Mouse (Mus musculus) G1E (cell line): ENCODE data around the gene Adgrv1. TPM values are rescaled to one million over a fixed set of nuclear protein-coding genes. Genes with fewer than 3 reads are reported as not detected.

Experiments
- ATAC-seq: 2 replicates; pipeline ENCODE4 v1.8.0; 2016; ENCODE audit warnings: mild to moderate bottlenecking; ENCODE audit not compliant: insufficient number of reproducible peaks, poor library complexity, low FRiP score, severe bottlenecking; ENCODE audit errors: extremely low read depth
- DNase-seq: peaks from one replicate; pipeline ENCODE4 v3.0.0; 2012; ENCODE audit warnings: low spot score
- H3K27me3 ChIP-seq: 2 replicates; pipeline ENCODE4 v1.6.1; 2012; ENCODE audit warnings: mild to moderate bottlenecking, low read length, inconsistent platforms; ENCODE audit not compliant: insufficient read depth
- H3K36me3 ChIP-seq: replicated peaks from 2 replicates; pipeline ENCODE3; 2012; ENCODE audit warnings: mild to moderate bottlenecking, inconsistent platforms
- H3K4me1 ChIP-seq: 2 replicates; pipeline ENCODE4 v1.6.1; 2012; ENCODE audit warnings: low read depth, low read length, inconsistent platforms, mixed read lengths; ENCODE audit not compliant: insufficient read depth
- H3K4me3 ChIP-seq: 2 replicates; pipeline ENCODE4 v1.5.1; 2012; ENCODE audit warnings: low read depth, mild to moderate bottlenecking, inconsistent platforms, low read length, moderate library complexity, mixed read lengths
- H3K9me3 ChIP-seq: replicated peaks from 2 replicates; pipeline ENCODE4 v1.6.1; 2012; ENCODE audit warnings: inconsistent platforms
- CTCF ChIP-seq: IDR thresholded peaks from 2 replicates; pipeline ENCODE4 v1.5.1; 2012; ENCODE audit warnings: low read depth, low read length, inconsistent platforms, mixed read lengths
- GATA1 ChIP-seq: IDR thresholded peaks from 2 replicates; pipeline ENCODE4 v1.6.1; 2012; ENCODE audit warnings: borderline replicate concordance, low read length, inconsistent platforms, mixed read lengths
- GATA2 ChIP-seq: IDR thresholded peaks from 2 replicates; pipeline ENCODE4 v1.6.1; 2012; ENCODE audit warnings: low read depth, low read length, inconsistent platforms, borderline replicate concordance
- POLR2AphosphoS5 ChIP-seq: IDR thresholded peaks from 2 replicates; pipeline ENCODE4 v1.6.1; 2012; ENCODE audit warnings: low read depth, low read length, inconsistent platforms; ENCODE audit not compliant: insufficient replicate concordance
- TAL1 ChIP-seq: conservative IDR thresholded peaks from 2 replicates; pipeline ENCODE4 v1.6.1; 2012; ENCODE audit warnings: low read depth, low read length, inconsistent platforms, mixed read lengths
- polyA plus RNA-seq: library from polyadenylated mRNA; stranded (reverse); fragments of >175 nt; gene quantifications from 2 replicates; pipeline ENCODE4 v1.2.3, GENCODE M21; 2012
- total RNA-seq, 2 experiments: library from RNA; stranded (forward) in 1 of 2; stranded (reverse) in 1 of 2; fragments of 200-1000 nt in 1 of 2; fragments of >200 nt in 1 of 2; fragmentation: Nextera tagmentation in 1 of 2; gene quantifications; 2 replicates each; pipeline ENCODE4 v1.2.3; 2014 to 2017

Adgrv1 gene
- total and polyA plus RNA-seq, 3 experiments, result 0.49 TPM; not detected in 2

DNA sequence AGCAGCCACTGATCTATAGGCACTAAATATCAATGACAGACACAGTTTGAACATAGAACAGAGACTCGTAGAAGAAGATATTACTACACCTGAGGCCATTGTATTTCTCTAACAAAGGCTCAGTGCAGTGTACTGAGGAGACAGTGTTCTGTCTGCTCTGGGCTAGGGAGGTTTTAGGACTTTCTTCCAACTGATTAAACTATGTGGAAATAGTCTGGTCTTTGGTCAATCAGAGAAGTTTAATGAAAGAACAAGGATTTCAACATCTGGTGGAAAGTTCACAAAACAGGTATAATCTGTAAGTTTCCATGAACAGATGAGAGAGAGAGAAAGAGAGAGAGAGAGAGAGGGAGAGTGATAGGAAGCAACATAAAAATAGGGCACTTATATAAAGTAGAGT is 297.7 kb downstream of the Adgrv1 start:
- no peaks in the 10 kb centered on the region for H3K27me3 ChIP-seq
- no peak for TF ChIP-seq TAL1
- TF ChIP-seq CTCF, result no peak
- no peak for TF ChIP-seq GATA1
- TF ChIP-seq POLR2AphosphoS5, result no peak
- no peak for TF ChIP-seq GATA2
- no peak overlapping the region for H3K4me3 ChIP-seq
- no peak for DNase-seq
- no peaks in the 10 kb centered on the region for H3K4me1 ChIP-seq
- no peaks in the 10 kb centered on the region for H3K36me3 ChIP-seq
- ATAC-seq, result no peak
- no peaks in the 10 kb centered on the region for H3K9me3 ChIP-seq

DNA sequence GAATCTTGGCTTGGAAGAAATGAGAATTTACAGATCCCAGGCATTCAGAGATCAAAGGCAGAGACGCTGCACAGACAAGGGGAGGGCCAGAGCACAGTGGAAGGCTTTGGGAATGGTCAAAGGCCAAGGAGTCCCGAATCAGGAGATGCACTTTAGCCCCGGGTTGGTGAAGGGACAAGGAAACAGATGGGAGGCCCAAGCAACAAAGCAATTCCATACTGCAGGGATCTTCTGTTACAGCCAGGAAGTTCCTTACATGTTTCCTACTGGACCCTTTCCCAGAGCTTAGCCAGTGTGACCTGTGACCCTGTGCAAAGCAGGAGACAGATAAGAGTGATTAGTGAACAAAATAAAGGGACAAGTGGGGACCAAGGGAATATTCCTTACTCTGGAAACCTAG is 300.9 kb downstream of the Adgrv1 start:
- no peak for ATAC-seq
- no peak for TF ChIP-seq GATA2
- TF ChIP-seq TAL1, result no peak
- TF ChIP-seq CTCF, result no peak
- TF ChIP-seq POLR2AphosphoS5, result no peak
- TF ChIP-seq GATA1, result no peak
- Histone ChIP-seq H3K4me3 (no peak overlapping the region), H3K27me3 (no peaks in the 10 kb centered on the region), H3K9me3 (no peaks in the 10 kb centered on the region), H3K4me1 (no peaks in the 10 kb centered on the region), H3K36me3 (no peaks in the 10 kb centered on the region)
- DNase-seq, result no peak

DNA sequence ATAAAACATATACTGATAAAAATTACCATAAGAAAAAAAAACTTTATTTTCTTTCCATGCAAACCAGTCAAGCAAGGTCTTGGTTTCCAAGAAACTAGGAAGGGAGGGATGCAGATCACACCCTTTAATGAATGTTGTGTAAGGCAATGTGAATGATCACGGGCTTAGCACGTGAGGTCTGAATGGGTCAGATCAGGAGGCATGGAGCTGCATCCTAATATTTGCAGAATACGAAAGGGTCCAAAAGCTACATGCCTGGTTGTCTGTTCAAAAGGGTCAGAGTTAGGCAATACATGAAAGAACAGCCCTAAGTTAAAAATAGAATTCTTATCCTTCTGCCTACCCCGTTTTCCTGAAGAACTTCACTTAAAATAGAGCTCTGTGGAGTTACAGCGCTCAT is 303.2 kb downstream of the Adgrv1 start:
- ATAC-seq, result no peak
- no peaks in the 10 kb centered on the region for H3K9me3 ChIP-seq
- no peaks in the 10 kb centered on the region for H3K36me3 ChIP-seq
- H3K27me3 ChIP-seq, result no peaks in the 10 kb centered on the region
- TF ChIP-seq CTCF, result no peak
- TF ChIP-seq POLR2AphosphoS5, result no peak
- no peak for TF ChIP-seq GATA2
- no peak for TF ChIP-seq TAL1
- TF ChIP-seq GATA1, result no peak
- no peaks in the 10 kb centered on the region for H3K4me1 ChIP-seq
- no peak for DNase-seq
- no peak overlapping the region for H3K4me3 ChIP-seq

DNA sequence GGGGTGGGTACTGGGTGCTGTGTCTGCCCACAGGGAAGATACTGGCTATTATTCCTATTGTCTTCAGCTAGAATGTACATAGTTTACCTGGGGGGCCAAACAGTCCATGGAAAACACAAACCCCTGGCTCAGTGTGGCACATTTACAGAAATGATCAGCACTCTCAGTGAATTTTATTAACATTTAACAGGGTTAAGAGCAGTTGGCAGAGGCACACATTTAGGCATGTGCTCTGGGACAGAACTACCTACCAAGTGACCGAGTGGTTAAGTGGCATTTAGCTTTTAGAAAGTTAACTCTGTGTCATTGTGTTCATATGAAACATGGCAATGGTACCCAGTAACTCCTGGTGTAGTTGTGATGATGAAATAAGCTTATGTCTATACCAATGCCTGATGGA is 304.8 kb downstream of the Adgrv1 start:
- ATAC-seq (no peak), DNase-seq (no peak)
- H3K4me1 ChIP-seq, result no peaks in the 10 kb centered on the region
- H3K4me3 ChIP-seq, result no peak overlapping the region
- H3K36me3 ChIP-seq, result no peaks in the 10 kb centered on the region
- no peaks in the 10 kb centered on the region for H3K27me3 ChIP-seq
- no peaks in the 10 kb centered on the region for H3K9me3 ChIP-seq
- TF ChIP-seq POLR2AphosphoS5, result no peak
- TF ChIP-seq GATA2, result no peak

DNA sequence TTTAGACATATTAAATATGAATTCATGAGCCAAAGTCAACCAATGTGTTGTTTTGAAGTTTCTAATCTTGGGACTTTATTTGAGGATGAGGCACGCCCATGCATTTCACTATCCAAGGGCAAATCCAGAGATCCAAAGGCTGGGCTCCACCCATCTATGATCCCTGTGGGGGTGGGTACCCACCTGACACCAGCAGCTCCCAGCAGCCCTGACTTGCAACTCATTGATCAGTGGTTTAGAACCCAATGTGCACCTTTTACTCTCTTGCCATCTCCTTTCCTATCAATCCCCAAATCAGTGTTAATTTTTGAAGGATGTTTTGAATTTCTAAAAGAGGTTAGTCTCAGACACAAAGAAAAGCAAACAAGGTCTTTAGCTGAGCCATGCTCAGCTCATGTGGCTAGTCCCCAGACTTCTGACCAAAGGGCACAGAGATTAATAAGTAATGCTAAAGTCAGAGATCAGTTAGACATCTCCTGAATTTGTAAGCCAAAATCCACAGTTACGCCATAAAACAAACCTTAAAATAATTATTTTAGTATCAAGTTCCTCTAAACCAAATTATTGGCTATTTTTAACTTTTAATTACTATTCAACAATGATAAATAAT is 307.2 kb downstream of the Adgrv1 start:
- Histone ChIP-seq H3K4me1 (no peaks in the 10 kb centered on the region), H3K4me3 (no peak overlapping the region), H3K36me3 (no peaks in the 10 kb centered on the region), H3K27me3 (no peaks in the 10 kb centered on the region), H3K9me3 (no peaks in the 10 kb centered on the region)
- TF ChIP-seq GATA2, result no peak
- TF ChIP-seq GATA1, result no peak
- TF ChIP-seq CTCF, result no peak
- ATAC-seq (no peak), DNase-seq (no peak)

GRCm38 (mm10) chr13:81323546-81324316 is 309.2 kb downstream of the Adgrv1 start:
- TF ChIP-seq POLR2AphosphoS5 (no peak), TAL1 (no peak), GATA1 (no peak), CTCF (no peak), GATA2 (no peak)

GRCm38 (mm10) chr13:81316581-81316980 is 316.4 kb downstream of the Adgrv1 start:
- ATAC-seq, result no peak
- TF ChIP-seq POLR2AphosphoS5 (no peak), TAL1 (no peak), GATA1 (no peak), CTCF (no peak), GATA2 (no peak)
- H3K4me3 ChIP-seq, result no peak overlapping the region

More at GRCm38 (mm10) chr13:81323546-81324316, 309.2 kb downstream of the Adgrv1 start:
- H3K36me3 ChIP-seq, result no peaks in the 10 kb centered on the region
- H3K4me1 ChIP-seq, result no peaks in the 10 kb centered on the region
- H3K4me3 ChIP-seq, result no peak overlapping the region
- DNase-seq (no peak), ATAC-seq (no peak)
- no peaks in the 10 kb centered on the region for H3K9me3 ChIP-seq
- H3K27me3 ChIP-seq, result no peaks in the 10 kb centered on the region

More at GRCm38 (mm10) chr13:81316581-81316980, 316.4 kb downstream of the Adgrv1 start:
- Histone ChIP-seq H3K4me1 (no peaks in the 10 kb centered on the region), H3K27me3 (no peaks in the 10 kb centered on the region), H3K9me3 (no peaks in the 10 kb centered on the region), H3K36me3 (no peaks in the 10 kb centered on the region)
- no peak for DNase-seq
